Mouse (Mus musculus): ENCODE data around the gene Otogl.
"Not testable (repeated sequence)": the region's sequence is repeated elsewhere in the genome, so short reads cannot be mapped to it uniquely, and the experiment has no call there.

Gene Otogl

GRCm38 (mm10) chr10:107810649-107811398 is 101.1 kb downstream of the Otogl start:
- DNase-seq (ENCODE audit: low read depth, low spot score), result no peak

- no peak for DNase-seq (ENCODE audit: low read depth, low spot score)
Measured at GRCm38 (mm10) chr10:107805203-107805602, 106.7 kb downstream of the Otogl start.

- DNase-seq (ENCODE audit: low read depth, low spot score), result not testable (repeated sequence)
Measured at GRCm38 (mm10) chr10:107804285-107804684, 107.6 kb downstream of the Otogl start.

- DNase-seq (ENCODE audit: low read depth, low spot score), result peak; percentile 77
Measured at GRCm38 (mm10) chr10:107799671-107800353, 112.1 kb downstream of the Otogl start.

GRCm38 (mm10) chr10:107794812-107795756 is 116.8 kb downstream of the Otogl start:
- DNase-seq (ENCODE audit: low read depth, low spot score), result no peak

- no peak for DNase-seq (ENCODE audit: low read depth, low spot score)
Measured at GRCm38 (mm10) chr10:107792491-107792890, 119.4 kb downstream of the Otogl start.

- no peak for DNase-seq (ENCODE audit: low read depth, low spot score)
Measured at GRCm38 (mm10) chr10:107779548-107779947, 132.4 kb downstream of the Otogl start.

- DNase-seq (ENCODE audit: low read depth, low spot score), result no peak
Measured at GRCm38 (mm10) chr10:107759624-107760023, 152.3 kb downstream of the Otogl start.

GRCm38 (mm10) chr10:107753471-107753870 is 158.5 kb downstream of the Otogl start:
- no peak for DNase-seq (ENCODE audit: low read depth, low spot score)

GRCm38 (mm10) chr10:107752351-107753143 is 159.4 kb downstream of the Otogl start:
- DNase-seq (ENCODE audit: low read depth, low spot score), result no peak

GRCm38 (mm10) chr10:107751944-107752343 is 160.0 kb downstream of the Otogl start:
- DNase-seq (ENCODE audit: low read depth, low spot score), result no peak

- DNase-seq (ENCODE audit: low read depth, low spot score), result peak; percentile 71
Measured at GRCm38 (mm10) chr10:107747566-107747965, 164.4 kb downstream of the Otogl start.

GRCm38 (mm10) chr10:107746717-107747116 is 165.2 kb downstream of the Otogl start:
- no peak for DNase-seq (ENCODE audit: low read depth, low spot score)

GRCm38 (mm10) chr10:107739815-107740214 is 172.1 kb downstream of the Otogl start:
- no peak for DNase-seq (ENCODE audit: low read depth, low spot score)

GRCm38 (mm10) chr10:107737743-107738142 is 174.2 kb downstream of the Otogl start:
- no peak for DNase-seq (ENCODE audit: low read depth, low spot score)

GRCm38 (mm10) chr10:107735448-107735847 is 176.5 kb downstream of the Otogl start:
- DNase-seq (ENCODE audit: low read depth, low spot score), result no peak

- peak; percentile 42 for DNase-seq (ENCODE audit: low read depth, low spot score)
Measured at GRCm38 (mm10) chr10:107734327-107734726, 177.6 kb downstream of the Otogl start.

- no peak for DNase-seq (ENCODE audit: low read depth, low spot score)
Measured at GRCm38 (mm10) chr10:107725631-107726030, 186.3 kb downstream of the Otogl start.

GRCm38 (mm10) chr10:107719806-107720205 is 192.1 kb downstream of the Otogl start, which contains the start of gene Ptprq:
Gene Ptprq (minus strand): TSS chr10:107720051.
- no peak for DNase-seq (ENCODE audit: low read depth, low spot score)
